Mouse (Mus musculus): ENCODE measurements around the gene Serpinb13.

Gene Serpinb13

GRCm38 (mm10) chr1:106980684-106981083 lies at the start of gene Serpinb13:
TSS of gene Serpinb13 (plus strand) at chr1:106980984.
- no peak for DNase-seq

DNA sequence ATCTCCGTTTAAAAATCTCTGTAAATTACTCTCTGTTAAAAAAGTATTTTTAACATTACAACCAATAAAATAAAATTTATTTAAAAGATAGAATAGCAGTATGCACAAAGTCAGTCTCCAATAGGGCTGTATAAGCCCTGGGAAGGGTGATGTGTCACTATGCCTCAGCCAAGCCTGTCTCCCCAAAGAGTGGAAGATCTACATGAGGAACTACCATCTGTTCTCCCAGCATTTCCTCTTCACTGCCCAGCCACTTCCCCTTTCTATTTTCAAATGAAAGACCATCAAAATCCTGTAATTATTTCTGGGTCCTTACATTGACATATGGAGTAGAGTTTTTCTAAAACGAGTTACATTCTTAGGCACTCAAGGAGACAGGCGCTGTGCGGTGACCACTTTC lies 48.8 kb upstream of the Serpinb13 start:
- DNase-seq: no peak

GRCm38 (mm10) chr1:106933658-106934057 lies 47.1 kb upstream of the Serpinb13 start:
- no peak for DNase-seq

DNA sequence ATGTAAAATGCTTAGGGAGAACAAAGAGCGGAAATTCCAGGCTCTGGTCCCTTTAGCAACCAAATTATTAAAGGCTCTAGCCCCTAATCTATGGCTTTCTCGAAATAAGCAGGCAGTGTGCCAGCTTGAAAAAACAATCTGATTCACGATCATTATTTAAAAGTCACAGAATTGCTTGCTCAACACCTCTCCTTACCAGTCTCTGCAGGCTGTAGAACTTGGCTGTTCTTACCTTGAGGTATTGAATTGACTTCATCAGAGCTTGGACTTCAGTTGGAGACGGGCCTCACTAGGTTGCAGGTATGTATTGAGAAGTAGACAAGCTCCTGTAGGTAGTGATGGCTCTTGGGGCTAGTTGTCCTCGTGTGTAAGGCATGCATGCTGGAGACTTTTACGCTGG lies 46.5 kb upstream of the Serpinb13 start, which contains the start of gene Serpinb12:
Gene Serpinb12, plus strand, starts transcription at position 185 of the 400 bp plus-strand sequence.
- no peak for DNase-seq

- DNase-seq: no peak
These were observed 33.6 kb upstream of the Serpinb13 start for GRCm38 (mm10) chr1:106947217-106947616.

GRCm38 (mm10) chr1:106959981-106960380 lies 20.8 kb upstream of the Serpinb13 start:
- DNase-seq: no peak

GRCm38 (mm10) chr1:106961023-106961422 lies 19.8 kb upstream of the Serpinb13 start:
- peak; percentile 1 for DNase-seq

DNA sequence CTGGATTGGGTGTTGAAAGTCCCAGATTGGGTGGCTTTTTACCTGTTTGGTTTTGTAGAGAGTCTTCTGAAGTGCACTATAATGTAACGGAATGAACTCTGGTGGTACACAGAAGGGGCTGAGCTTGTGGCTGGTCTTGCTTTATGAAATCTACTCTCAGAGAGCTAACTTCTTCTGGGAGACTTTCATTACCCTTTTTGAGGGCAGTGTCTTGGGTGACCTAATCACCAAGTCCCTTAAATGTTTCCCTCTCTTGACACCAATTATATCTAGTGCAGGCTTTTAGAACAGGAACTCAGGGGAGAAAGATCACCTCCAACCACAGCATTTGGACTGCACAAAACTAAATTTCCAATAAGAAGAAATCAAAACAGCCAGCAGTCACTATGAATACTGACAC lies 2.3 kb downstream of the Serpinb13 start:
- no peak for DNase-seq

- DNase-seq: no peak
These were observed 3.1 kb downstream of the Serpinb13 start for GRCm38 (mm10) chr1:106983865-106984264.

DNA sequence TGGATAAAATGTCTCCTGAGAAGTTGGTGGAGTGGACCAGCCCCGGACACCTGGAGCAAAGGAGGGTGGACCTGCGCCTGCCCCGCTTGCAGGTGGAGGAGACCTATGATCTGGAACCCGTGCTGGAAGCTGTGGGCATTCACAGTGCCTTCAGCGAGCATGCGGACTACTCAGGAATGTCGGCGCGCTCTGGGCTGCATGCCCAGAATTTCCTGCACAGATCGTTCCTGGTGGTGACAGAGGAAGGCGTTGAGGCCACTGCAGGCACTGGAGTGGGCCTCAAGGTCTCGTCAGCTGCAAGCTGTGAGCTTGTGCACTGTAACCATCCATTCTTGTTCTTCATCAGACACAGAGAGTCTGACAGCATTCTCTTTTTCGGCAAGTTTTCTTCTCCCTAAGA lies 19.6 kb downstream of the Serpinb13 start:
- DNase-seq: peak; percentile 1

- DNase-seq: no peak
These were observed 21.0 kb downstream of the Serpinb13 start for GRCm38 (mm10) chr1:107001754-107002153.

GRCm38 (mm10) chr1:107006316-107006715 lies 25.5 kb downstream of the Serpinb13 start:
- DNase-seq: no peak

DNA sequence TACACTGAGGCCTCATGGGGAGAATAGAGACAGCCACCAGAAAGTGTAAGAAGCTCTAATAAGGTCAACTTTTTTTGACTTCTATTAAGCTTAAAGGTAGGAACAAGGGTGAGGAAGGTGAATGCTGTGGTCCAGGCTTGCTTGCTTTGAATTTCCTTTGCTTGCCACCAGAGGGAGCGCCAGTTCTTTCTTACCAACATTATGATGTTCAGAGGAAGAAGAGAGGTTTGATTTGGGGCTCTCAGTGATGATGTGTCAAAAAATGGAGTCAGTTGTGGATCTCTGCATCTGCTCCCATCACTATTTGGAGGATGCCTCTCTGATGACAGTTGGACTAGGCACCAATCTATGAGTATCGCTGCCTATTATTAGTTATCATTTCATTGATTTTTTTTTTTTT lies 33.7 kb downstream of the Serpinb13 start:
- peak; percentile 4 for DNase-seq

- DNase-seq: no peak
These were observed 34.4 kb downstream of the Serpinb13 start for GRCm38 (mm10) chr1:107015210-107015609.

DNA sequence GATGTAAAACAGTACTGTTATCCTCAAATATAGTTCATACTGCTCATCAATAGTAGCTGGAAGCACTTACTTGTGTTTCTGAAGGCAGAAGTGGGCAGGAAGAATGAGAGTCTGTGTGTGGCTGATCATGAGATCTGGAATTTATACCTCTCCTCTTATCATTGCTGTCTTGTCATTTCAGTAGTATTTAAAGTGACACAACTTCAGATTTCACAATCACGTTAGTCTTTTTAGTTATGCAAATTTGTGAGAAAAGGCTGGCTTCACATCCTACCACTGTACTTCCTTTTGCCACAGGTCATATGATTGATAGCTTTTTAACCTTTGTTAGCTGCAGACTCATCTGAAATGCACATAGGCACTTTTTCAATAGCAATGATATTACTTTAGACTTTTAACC lies 45.1 kb downstream of the Serpinb13 start:
- no peak for DNase-seq

DNA sequence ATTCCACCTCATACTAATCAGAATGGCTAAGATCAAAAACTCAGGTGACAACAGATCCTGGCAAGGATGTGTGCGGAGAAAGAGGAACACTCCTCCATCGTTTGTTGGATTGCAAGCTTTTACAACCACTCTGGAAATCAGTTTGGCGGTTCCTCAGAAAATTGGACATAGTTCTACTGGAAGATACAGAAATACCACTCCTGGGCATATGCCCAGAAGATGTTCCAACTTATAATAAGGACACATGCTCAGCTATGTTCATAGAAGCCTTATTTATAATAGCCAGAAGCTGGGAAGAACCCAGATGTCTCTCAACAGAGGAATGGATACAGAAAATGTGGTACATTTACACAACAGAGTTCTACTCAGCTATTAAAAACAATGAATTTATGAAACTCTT lies 53.5 kb downstream of the Serpinb13 start:
- DNase-seq: peak; percentile 49
